10 mouse cellular contexts compared by ENCODE assay signal in genomic region chr8:46293741-46294151, GRCm38 (mm10). TPM values are rescaled to one million over a fixed set of nuclear protein-coding genes. Genes with fewer than 3 reads are reported as not detected.
A peak's percentile ranks its signal among the peaks of the same experiment; 100 is the strongest.
DNase-seq lines count a peak whose midpoint lies in the region; TF ChIP-seq lines count a peak whose summit lies in the region.
"Had no signal": no experiment of that assay in that cellular context is flagged by ENCODE, and none has a peak within 500 bp of the region (broad histone marks: within the 10 kb centered on the region; RNA-seq: fewer than 3 reads in every experiment).

No protein-coding gene starts in this region.

- TF ChIP-seq POLR2A in thymus, adult 2 months (IDR thresholded peaks at IDR 0.05; ENCODE audit: control insufficient read depth, extremely low read depth, insufficient read depth, low read length, poor library complexity), result no peak

- H3K27ac ChIP-seq in midbrain, embryonic 10.5 days (replicated peaks), result peak overlapping the region; percentile 30; the same call in 1 of the 2 replicates
- no peak overlapping the region for H3K27ac ChIP-seq in thymus, adult 2 months (ENCODE audit: control insufficient read depth, insufficient read depth, low read length)

- no peaks in the 10 kb centered on the region for H3K9me3 ChIP-seq in midbrain, embryonic 10.5 days (replicated peaks)

- under 1% methylated on average over 16 of the region's 16 CpGs for WGBS in midbrain, embryonic 10.5 days
- 7% methylated on average over 16 of the region's 16 CpGs for WGBS in thymus, adult 2 months

- TF ChIP-seq CTCF in thymus, adult 2 months (IDR thresholded peaks at IDR 0.05; ENCODE audit: borderline replicate concordance, control insufficient read depth, extremely low read depth, insufficient read depth, low read length, poor library complexity), result no peak

- H3K27me3 ChIP-seq in midbrain, embryonic 10.5 days (ENCODE audit: low read depth, poor library complexity, severe bottlenecking), result peaks cover 100% of the 10 kb centered on the region
- peaks cover 10% of the 10 kb centered on the region; the same call in 1 of the 2 replicates for H3K27me3 ChIP-seq in thymus, adult 2 months (ENCODE audit: control insufficient read depth, insufficient read depth, low read length)

- peak; percentile 31 to 84 for DNase-seq in adrenal gland, adult (ENCODE audit: inconsistent age in 2 of 2, low spot score in 1 of 2)
- no peak for DNase-seq in adrenal gland, postnatal 4 days (ENCODE audit: low spot score in 2 of 2)
- peak; percentile 53 for DNase-seq in adrenal gland, postnatal 10 days
- DNase-seq in heart, adult 8-10 months (ENCODE audit: low spot score), result peak; percentile 24
- peak; percentile 48 for DNase-seq in midbrain, embryonic 10.5 days (ENCODE audit: low spot score)
- no peak for DNase-seq in gastrocnemius, adult 8-10 months (ENCODE audit: low spot score in 2 of 2)
- DNase-seq in layer of hippocampus, adult 9-11 months, result no peak
- DNase-seq in thymus, adult 2 months, result no peak
- DNase-seq: thymus, adult 18-20 months had no signal

- no peaks in the 10 kb centered on the region for H3K36me3 ChIP-seq in midbrain, embryonic 10.5 days
- H3K36me3 ChIP-seq in thymus, adult 2 months (ENCODE audit: control insufficient read depth, insufficient read depth, low read length), result no peaks in the 10 kb centered on the region

- H3K4me1 ChIP-seq in midbrain, embryonic 10.5 days, result peaks cover 82% of the 10 kb centered on the region
- no peaks in the 10 kb centered on the region for H3K4me1 ChIP-seq in thymus, adult 2 months (replicated peaks; ENCODE audit: control insufficient read depth, insufficient read depth, low read length)

- peak overlapping the region; percentile 47 for H3K4me3 ChIP-seq in midbrain, embryonic 10.5 days
- no peak overlapping the region for H3K4me3 ChIP-seq in thymus, adult 2 months (ENCODE audit: control insufficient read depth, insufficient read depth, low read length)

RNA-seq across cellular contexts. Expression of gene Helt, which starts 0.7 kb away (rescaled TPM):
- total RNA-seq in adrenal gland, postnatal 4 days (2021), result under 1 TPM in 1 of 2 experiments, not detected in 1; 0.23 TPM
- not detected for total RNA-seq in adrenal gland, postnatal 10 days (2021)
- 1 to 10 TPM in 3 of 4 experiments, under 1 TPM in 1; 0.92 to 4.2 (median 3.3) TPM for total RNA-seq in heart, adult 8-10 months (2022)
- polyA plus RNA-seq in midbrain, embryonic 10.5 days (2016; fragmentation: Nextera tagmentation; extraction: Ambion mirVana), result 32.2 and 64.1 TPM in 2 replicates
- 1 to 10 TPM in 2 of 4 experiments, under 1 TPM in 2; 0.75 to 1.7 (median 1.0) TPM for total RNA-seq in gastrocnemius, adult 8-10 months (2022)
- not detected in 2 replicates for polyA plus RNA-seq in thymus, adult 2 months (2012; rRNA removed)
- polyA plus RNA-seq: intestine, postnatal 0 days had no signal

Comparison
In these comparisons a context has a peak if more than half of its experiments do, and no peak if none do; other contexts are left out.
1. DNase-seq: peak in adrenal gland, adult (2 of 2), adrenal gland, postnatal 10 days (single experiment), heart, adult 8-10 months (single experiment) and midbrain, embryonic 10.5 days (single experiment); none in adrenal gland, postnatal 4 days (0 of 2), gastrocnemius, adult 8-10 months (0 of 2), layer of hippocampus, adult 9-11 months (single experiment) and thymus, adult 2 months (single experiment).